Mouse (Mus musculus): ENCODE data around the gene Rpusd1. TPM values are rescaled to one million over a fixed set of nuclear protein-coding genes. Genes with fewer than 3 reads are reported as not detected.
A peak's percentile ranks its signal among the peaks of the same experiment; 100 is the strongest.

The Rpusd1 gene
- total and polyA plus RNA-seq, 2 experiments from 2014 or later: 6.5 to 30.0 TPM

DNA sequence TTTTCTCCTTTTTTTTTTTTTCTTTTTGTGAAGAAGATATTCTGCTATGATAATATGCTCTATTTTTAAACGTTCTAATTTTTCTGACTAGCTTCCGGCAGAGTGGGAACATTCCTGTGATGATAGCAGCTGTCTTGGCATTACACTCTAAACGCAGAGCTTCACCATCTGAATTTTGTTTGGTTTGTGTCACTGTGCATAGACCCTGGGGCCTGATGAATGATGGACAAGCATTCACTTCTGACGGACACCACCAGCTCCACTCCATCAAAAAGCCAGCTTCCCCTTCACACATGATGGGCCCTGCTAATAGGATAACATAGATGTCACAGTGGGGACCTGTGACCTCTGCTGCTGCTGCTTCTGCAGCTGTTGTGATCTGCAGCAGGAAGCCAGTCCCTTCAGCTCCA is 34.1 kb downstream of the Rpusd1 start:
- H3K36me3 ChIP-seq (ENCODE audit: insufficient read depth): no peaks in the 10 kb centered on the region
- TF ChIP-seq CTCF (IDR thresholded peaks at IDR 0.05; ENCODE audit: low read depth): no peak
- no peak overlapping the region for H3K4me3 ChIP-seq (ENCODE audit: low read depth, low read length)
- WGBS: 54% methylated on average over 4 of the region's 4 CpGs
- peak; percentile 43 for ATAC-seq
- no peak overlapping the region for H3K4me2 ChIP-seq (ENCODE audit: low read depth)
- no peaks in the 10 kb centered on the region for H3K9me3 ChIP-seq (ENCODE audit: low read length)
- H3K27me3 ChIP-seq (ENCODE audit: insufficient read depth, low read length): no peaks in the 10 kb centered on the region
- peak overlapping the region; percentile 57; the same call in 1 of the 2 replicates for H3K27ac ChIP-seq (ENCODE audit: low read depth, low read length)
- no peak overlapping the region for H3K9ac ChIP-seq
- H3K4me1 ChIP-seq (ENCODE audit: insufficient read depth): no peaks in the 10 kb centered on the region
- no peak for DNase-seq

DNA sequence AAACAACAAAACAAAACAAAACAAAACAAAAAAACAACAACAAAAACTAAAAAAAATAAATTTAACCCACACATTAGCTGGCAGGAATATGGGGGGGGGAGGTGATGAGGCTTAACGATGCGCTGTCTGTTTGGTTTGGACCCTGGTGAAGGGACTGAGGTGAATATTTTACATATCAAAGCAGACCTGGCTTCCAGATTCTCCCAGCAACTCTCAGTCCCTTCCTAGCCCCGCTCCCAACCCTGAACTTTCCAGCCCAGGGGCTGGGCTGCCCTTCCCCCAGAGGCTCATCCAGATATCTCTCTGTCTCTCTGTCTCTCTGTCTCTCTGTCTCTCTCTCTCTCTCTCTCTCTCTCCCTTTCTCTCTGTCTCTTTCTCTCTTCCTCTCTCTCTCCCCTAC is 35.1 kb downstream of the Rpusd1 start:
- Histone ChIP-seq H3K9ac (no peak overlapping the region), H3K4me1 (ENCODE audit: insufficient read depth) (no peaks in the 10 kb centered on the region), H3K4me2 (ENCODE audit: low read depth) (no peak overlapping the region), H3K9me3 (ENCODE audit: low read length) (no peaks in the 10 kb centered on the region), H3K4me3 (ENCODE audit: low read depth, low read length) (no peak overlapping the region), H3K27me3 (ENCODE audit: insufficient read depth, low read length) (no peaks in the 10 kb centered on the region), H3K27ac (ENCODE audit: low read depth, low read length) (no peak overlapping the region), H3K36me3 (ENCODE audit: insufficient read depth) (no peaks in the 10 kb centered on the region)
- DNase-seq (no peak), ATAC-seq (no peak)
- no peak for TF ChIP-seq CTCF (IDR thresholded peaks at IDR 0.05; ENCODE audit: low read depth)
- 39% methylated on average over 3 of the region's 3 CpGs for WGBS

DNA sequence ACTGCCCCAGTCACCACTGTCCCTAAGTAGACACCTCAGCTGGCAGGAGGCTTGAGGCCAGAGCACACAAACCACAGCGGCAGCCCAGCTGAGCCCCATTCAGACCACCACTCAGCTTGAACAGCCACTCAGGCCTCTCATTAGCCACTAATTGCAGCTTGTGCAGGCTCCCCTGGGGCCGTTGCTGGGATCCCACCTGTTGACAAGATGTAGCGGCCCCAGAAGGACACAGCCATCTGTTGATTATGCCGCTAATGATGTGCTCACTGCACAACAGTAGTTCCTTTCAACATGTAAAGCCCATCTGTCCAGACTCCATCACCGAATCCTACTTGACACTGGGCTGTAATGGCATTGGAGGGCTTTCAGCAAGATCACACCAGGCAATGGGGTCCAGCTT is 38.4 kb downstream of the Rpusd1 start:
- no peaks in the 10 kb centered on the region for H3K9me3 ChIP-seq (ENCODE audit: low read length)
- H3K4me3 ChIP-seq (ENCODE audit: low read depth, low read length): no peak overlapping the region
- no peak overlapping the region for H3K9ac ChIP-seq
- no peak for TF ChIP-seq CTCF (IDR thresholded peaks at IDR 0.05; ENCODE audit: low read depth)
- H3K27me3 ChIP-seq (ENCODE audit: insufficient read depth, low read length): no peaks in the 10 kb centered on the region
- DNase-seq: no peak
- H3K36me3 ChIP-seq (ENCODE audit: insufficient read depth): no peaks in the 10 kb centered on the region
- H3K4me2 ChIP-seq (ENCODE audit: low read depth): no peak overlapping the region
- peak; percentile 43; the same call in 1 of the 2 replicates for ATAC-seq
- H3K27ac ChIP-seq (ENCODE audit: low read depth, low read length): no peak overlapping the region
- H3K4me1 ChIP-seq (ENCODE audit: insufficient read depth): no peaks in the 10 kb centered on the region
- WGBS: 13% methylated on average over 5 of the region's 5 CpGs

DNA sequence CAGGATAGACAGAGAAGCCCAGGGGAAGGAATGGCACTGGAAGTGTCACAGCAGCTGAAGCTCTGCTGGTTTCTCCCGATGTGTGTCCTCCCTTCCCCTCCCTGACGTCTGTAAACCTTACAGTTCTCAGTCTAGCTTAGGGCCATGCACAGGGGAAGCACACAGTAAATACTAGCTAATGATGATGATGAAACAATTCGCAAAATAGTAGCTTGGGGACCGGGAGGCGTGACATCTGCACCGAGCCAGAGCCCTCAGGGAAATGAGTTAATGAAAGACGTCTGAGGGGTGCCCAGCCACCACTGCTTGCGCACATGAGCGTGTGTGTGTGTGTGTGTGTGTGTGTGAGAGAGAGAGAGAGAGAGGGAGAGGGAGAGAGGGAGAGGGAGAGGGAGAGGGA is 41.9 kb downstream of the Rpusd1 start:
- no peak for ATAC-seq
- 56% methylated on average over 9 of the region's 9 CpGs for WGBS
- H3K9ac ChIP-seq: no peak overlapping the region

DNA sequence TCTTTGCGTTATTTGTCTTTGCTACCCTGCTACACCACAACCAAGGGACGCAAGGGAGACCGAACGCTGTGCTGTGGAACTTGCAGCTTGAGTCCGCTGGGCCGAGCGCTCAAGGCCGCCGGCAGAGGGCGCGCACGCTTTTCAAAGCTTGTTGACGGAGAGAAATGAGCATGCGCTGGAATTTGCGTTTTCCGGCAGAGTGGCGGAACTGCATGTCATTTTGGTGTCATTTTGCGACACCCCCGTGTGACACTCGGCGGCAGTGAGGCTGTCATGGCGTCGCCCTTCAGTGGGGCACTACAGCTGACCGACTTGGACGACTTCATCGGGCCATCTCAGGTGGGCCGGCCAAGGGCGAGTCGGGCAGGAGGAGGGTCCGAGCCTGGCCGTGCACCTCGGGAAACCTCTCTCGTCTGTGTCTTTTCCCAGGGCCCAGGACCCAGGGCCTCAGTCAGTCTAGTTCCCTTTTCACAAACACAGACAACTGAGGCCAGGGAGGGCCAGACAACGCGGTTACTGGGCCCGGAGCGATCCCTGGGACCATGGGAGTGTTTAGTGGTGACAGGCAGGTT is 46.2 kb downstream of the Rpusd1 start, which contains the start of gene Narfl:
TSS of gene Narfl (plus strand) at position 228 of the 572 bp plus-strand sequence.
- DNase-seq (peak; percentile 98), ATAC-seq (peak; percentile 93)
- Histone ChIP-seq H3K4me1 (ENCODE audit: insufficient read depth) (peaks cover 5% of the 10 kb centered on the region), H3K27me3 (ENCODE audit: insufficient read depth, low read length) (no peaks in the 10 kb centered on the region), H3K36me3 (ENCODE audit: insufficient read depth) (peaks cover 4% of the 10 kb centered on the region; the same call in 1 of the 2 replicates), H3K4me2 (ENCODE audit: low read depth) (peak within 1 kb of the TSS; percentile 84), H3K9ac (peak within 1 kb of the TSS; percentile 76), H3K4me3 (ENCODE audit: low read depth, low read length) (peak within 1 kb of the TSS; percentile 69), H3K27ac (ENCODE audit: low read depth, low read length) (no peak within 1 kb of the TSS), H3K9me3 (ENCODE audit: low read length) (no peaks in the 10 kb centered on the region)
- 2% methylated on average over 37 of the region's 37 CpGs for WGBS
- peak; percentile 99 for TF ChIP-seq CTCF (IDR thresholded peaks at IDR 0.05; ENCODE audit: low read depth)

More for the DNA sequence above, 41.9 kb downstream of the Rpusd1 start:
- Histone ChIP-seq H3K9me3 (ENCODE audit: low read length) (no peaks in the 10 kb centered on the region), H3K4me3 (ENCODE audit: low read depth, low read length) (no peak overlapping the region), H3K27ac (ENCODE audit: low read depth, low read length) (no peak overlapping the region), H3K36me3 (ENCODE audit: insufficient read depth) (no peaks in the 10 kb centered on the region), H3K4me1 (ENCODE audit: insufficient read depth) (peaks cover 3% of the 10 kb centered on the region), H3K4me2 (ENCODE audit: low read depth) (no peak overlapping the region), H3K27me3 (ENCODE audit: insufficient read depth, low read length) (no peaks in the 10 kb centered on the region)
- TF ChIP-seq CTCF (IDR thresholded peaks at IDR 0.05; ENCODE audit: low read depth): no peak
- no peak for DNase-seq

DNA sequence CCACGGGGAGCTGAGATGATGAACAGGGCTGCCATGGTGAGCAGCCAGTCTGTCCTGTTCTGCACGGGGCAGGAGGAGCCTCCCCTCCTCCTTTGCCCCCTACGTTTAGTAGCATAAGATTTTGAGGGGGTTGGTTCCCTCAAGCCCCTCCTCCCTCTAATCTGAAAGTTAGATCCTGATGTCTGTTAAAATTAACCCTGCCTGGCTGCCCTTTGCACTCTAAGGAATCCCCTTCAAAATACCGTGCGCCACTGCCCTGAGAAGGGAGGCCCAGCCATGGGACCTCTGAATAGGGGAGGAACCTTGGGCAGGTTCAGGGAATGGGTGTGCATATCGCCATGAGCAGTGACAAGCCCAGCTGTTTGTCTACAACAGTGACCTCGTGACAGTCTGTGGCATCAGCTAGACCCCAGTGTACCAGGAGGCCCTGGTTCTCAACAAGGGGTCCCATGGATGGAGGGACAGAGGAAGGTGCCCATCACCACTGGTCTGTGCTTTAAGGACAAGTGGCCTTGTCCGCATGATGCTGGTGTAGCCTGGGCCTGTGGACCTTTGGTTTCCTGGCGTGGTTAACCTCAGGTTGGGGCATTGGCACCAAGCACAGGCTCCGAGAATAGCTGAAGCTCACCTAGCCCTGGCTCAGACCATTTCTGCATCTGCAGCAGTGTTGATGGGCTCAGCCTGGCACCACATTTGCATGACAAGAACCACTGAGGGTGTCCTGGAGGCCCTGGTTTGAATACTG is 48.0 kb downstream of the Rpusd1 start:
- DNase-seq: no peak
- H3K27ac ChIP-seq (ENCODE audit: low read depth, low read length): no peak overlapping the region
- H3K36me3 ChIP-seq (ENCODE audit: insufficient read depth): peaks cover 15% of the 10 kb centered on the region
- peaks cover 5% of the 10 kb centered on the region for H3K4me1 ChIP-seq (ENCODE audit: insufficient read depth)
- H3K27me3 ChIP-seq (ENCODE audit: insufficient read depth, low read length): no peaks in the 10 kb centered on the region
- no peak overlapping the region for H3K4me3 ChIP-seq (ENCODE audit: low read depth, low read length)
- 85% methylated on average over 10 of the region's 10 CpGs for WGBS
- no peak overlapping the region for H3K9ac ChIP-seq
- TF ChIP-seq CTCF (IDR thresholded peaks at IDR 0.05; ENCODE audit: low read depth): no peak
- H3K4me2 ChIP-seq (ENCODE audit: low read depth): no peak overlapping the region
- H3K9me3 ChIP-seq (ENCODE audit: low read length): no peaks in the 10 kb centered on the region
- no peak for ATAC-seq

DNA sequence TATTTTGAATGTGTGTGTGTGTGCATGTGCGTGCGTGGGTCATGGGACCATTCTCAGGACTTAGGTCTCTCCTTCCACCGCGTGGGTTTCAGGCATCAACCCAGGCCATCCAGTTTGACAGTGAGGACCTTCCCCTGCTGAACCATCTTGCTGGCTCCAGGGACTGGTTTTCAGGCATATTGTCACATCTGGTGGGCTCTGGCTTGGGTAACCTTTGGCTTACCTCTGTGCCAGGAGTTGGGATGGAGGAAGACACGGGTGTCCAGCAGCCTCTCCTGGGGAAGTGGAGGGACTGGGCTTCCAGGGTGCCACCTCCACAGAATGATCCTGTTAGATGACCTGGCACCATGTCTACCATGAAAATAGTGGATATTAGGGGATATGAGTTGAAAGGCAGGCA is 50.5 kb downstream of the Rpusd1 start:
- no peak for TF ChIP-seq CTCF (IDR thresholded peaks at IDR 0.05; ENCODE audit: low read depth)
- no peak for DNase-seq
- H3K27me3 ChIP-seq (ENCODE audit: insufficient read depth, low read length): no peaks in the 10 kb centered on the region
- no peak overlapping the region for H3K4me2 ChIP-seq (ENCODE audit: low read depth)
- H3K27ac ChIP-seq (ENCODE audit: low read depth, low read length): no peak overlapping the region
- WGBS: 96% methylated on average over 5 of the region's 5 CpGs
- no peak overlapping the region for H3K9ac ChIP-seq
- H3K9me3 ChIP-seq (ENCODE audit: low read length): no peaks in the 10 kb centered on the region
- no peak for ATAC-seq
- no peak overlapping the region for H3K4me3 ChIP-seq (ENCODE audit: low read depth, low read length)
- peaks cover 36% of the 10 kb centered on the region for H3K36me3 ChIP-seq (ENCODE audit: insufficient read depth)
- peaks cover 5% of the 10 kb centered on the region for H3K4me1 ChIP-seq (ENCODE audit: insufficient read depth)

Small RNAs within 50 kb of the gene (microRNA-seq; reads per million reads assigned to microRNA genes)
- 0 reads per million in 2 experiments for gene Gm25083
- 0 to 0.24 reads per million in 2 experiments for gene Mir6966

Other genes starting within 250 kb of the Rpusd1 start
- 1.0 and 2.0 TPM in 2 replicates for gene Sstr5, start 230.4 kb upstream of the Rpusd1 start, total RNA-seq (2014; rRNA removed)
- 0.64 and 0.94 TPM in 2 replicates for gene Sstr5, start 230.4 kb upstream of the Rpusd1 start, polyA plus RNA-seq (2015; fragmentation: Nextera tagmentation; extraction: Ambion mirVana)
- gene Sox8, start 157.0 kb upstream of the Rpusd1 start, total RNA-seq (2014; rRNA removed): 26.6 and 27.4 TPM in 2 replicates
- gene Sox8, start 157.0 kb upstream of the Rpusd1 start, polyA plus RNA-seq (2015; fragmentation: Nextera tagmentation; extraction: Ambion mirVana): 20.8 and 22.6 TPM in 2 replicates
- 21.5 and 28.1 TPM in 2 replicates for gene Lmf1, start 148.6 kb upstream of the Rpusd1 start, total RNA-seq (2014; rRNA removed)
- gene Lmf1, start 148.6 kb upstream of the Rpusd1 start, polyA plus RNA-seq (2015; fragmentation: Nextera tagmentation; extraction: Ambion mirVana): 13.9 and 17.8 TPM in 2 replicates
- 8.2 and 23.2 TPM in 2 replicates for gene Gng13, start 10.5 kb upstream of the Rpusd1 start, total RNA-seq (2014; rRNA removed)
- 17.0 and 24.5 TPM in 2 replicates for gene Gng13, start 10.5 kb upstream of the Rpusd1 start, polyA plus RNA-seq (2015; fragmentation: Nextera tagmentation; extraction: Ambion mirVana)
- 2.2 and 3.7 TPM in 2 replicates for gene Chtf18, start 251 bp upstream of the Rpusd1 start, total RNA-seq (2014; rRNA removed)
- gene Chtf18, start 251 bp upstream of the Rpusd1 start, polyA plus RNA-seq (2015; fragmentation: Nextera tagmentation; extraction: Ambion mirVana): 2.3 and 3.3 TPM in 2 replicates
- 0.10 TPM in 1 of 2 replicates, not detected in the other for gene Mslnl, start 8.4 kb downstream of the Rpusd1 start, total RNA-seq (2014; rRNA removed)
- not detected in 2 replicates for gene Mslnl, start 8.4 kb downstream of the Rpusd1 start, polyA plus RNA-seq (2015; fragmentation: Nextera tagmentation; extraction: Ambion mirVana)
- 2.1 and 4.0 TPM in 2 replicates for gene Msln, start 26.7 kb downstream of the Rpusd1 start, total RNA-seq (2014; rRNA removed)
- 0.97 and 1.3 TPM in 2 replicates for gene Msln, start 26.7 kb downstream of the Rpusd1 start, polyA plus RNA-seq (2015; fragmentation: Nextera tagmentation; extraction: Ambion mirVana)
- 31.0 and 35.0 TPM in 2 replicates for gene Narfl, start 46.1 kb downstream of the Rpusd1 start, total RNA-seq (2014; rRNA removed)
- gene Narfl, start 46.1 kb downstream of the Rpusd1 start, polyA plus RNA-seq (2015; fragmentation: Nextera tagmentation; extraction: Ambion mirVana): 30.4 and 30.8 TPM in 2 replicates
- gene Haghl, start 58.0 kb downstream of the Rpusd1 start, total RNA-seq (2014; rRNA removed): 118 and 141 TPM in 2 replicates
- 139 and 154 TPM in 2 replicates for gene Haghl, start 58.0 kb downstream of the Rpusd1 start, polyA plus RNA-seq (2015; fragmentation: Nextera tagmentation; extraction: Ambion mirVana)
- 0.31 TPM in 1 of 2 replicates, not detected in the other for gene Ccdc78, start 58.9 kb downstream of the Rpusd1 start, total RNA-seq (2014; rRNA removed)
- gene Ccdc78, start 58.9 kb downstream of the Rpusd1 start, polyA plus RNA-seq (2015; fragmentation: Nextera tagmentation; extraction: Ambion mirVana): 0.36 and 0.45 TPM in 2 replicates
- gene Fam173a, start 65.2 kb downstream of the Rpusd1 start, total RNA-seq (2014; rRNA removed): 82.5 and 84.2 TPM in 2 replicates
- gene Fam173a, start 65.2 kb downstream of the Rpusd1 start, polyA plus RNA-seq (2015; fragmentation: Nextera tagmentation; extraction: Ambion mirVana): 76.0 and 78.3 TPM in 2 replicates
- gene AC134908.4, start 68.0 kb downstream of the Rpusd1 start, total RNA-seq (2014; rRNA removed): 0.31 TPM in 1 of 2 replicates, not detected in the other
- 1.1 TPM in 1 of 2 replicates, not detected in the other for gene AC134908.4, start 68.0 kb downstream of the Rpusd1 start, polyA plus RNA-seq (2015; fragmentation: Nextera tagmentation; extraction: Ambion mirVana)
- 136 and 148 TPM in 2 replicates for gene Metrn, start 69.5 kb downstream of the Rpusd1 start, total RNA-seq (2014; rRNA removed)
- gene Metrn, start 69.5 kb downstream of the Rpusd1 start, polyA plus RNA-seq (2015; fragmentation: Nextera tagmentation; extraction: Ambion mirVana): 56.9 and 59.3 TPM in 2 replicates
- gene Fbxl16, start 81.4 kb downstream of the Rpusd1 start, total RNA-seq (2014; rRNA removed): 97.6 and 133 TPM in 2 replicates
- 27.1 and 58.7 TPM in 2 replicates for gene Fbxl16, start 81.4 kb downstream of the Rpusd1 start, polyA plus RNA-seq (2015; fragmentation: Nextera tagmentation; extraction: Ambion mirVana)
- 36.5 and 37.5 TPM in 2 replicates for gene Wdr24, start 96.0 kb downstream of the Rpusd1 start, total RNA-seq (2014; rRNA removed)
- gene Wdr24, start 96.0 kb downstream of the Rpusd1 start, polyA plus RNA-seq (2015; fragmentation: Nextera tagmentation; extraction: Ambion mirVana): 23.2 and 24.5 TPM in 2 replicates
- 44.3 and 52.2 TPM in 2 replicates for gene Jmjd8, start 101.2 kb downstream of the Rpusd1 start, total RNA-seq (2014; rRNA removed)
- gene Jmjd8, start 101.2 kb downstream of the Rpusd1 start, polyA plus RNA-seq (2015; fragmentation: Nextera tagmentation; extraction: Ambion mirVana): 46.7 and 49.5 TPM in 2 replicates
- 237 and 238 TPM in 2 replicates for gene Stub1, start 105.7 kb downstream of the Rpusd1 start, total RNA-seq (2014; rRNA removed)
- gene Stub1, start 105.7 kb downstream of the Rpusd1 start, polyA plus RNA-seq (2015; fragmentation: Nextera tagmentation; extraction: Ambion mirVana): 314 and 324 TPM in 2 replicates
- 85.4 and 90.7 TPM in 2 replicates for gene Rhbdl1, start 109.6 kb downstream of the Rpusd1 start, total RNA-seq (2014; rRNA removed)
- 77.6 and 83.3 TPM in 2 replicates for gene Rhbdl1, start 109.6 kb downstream of the Rpusd1 start, polyA plus RNA-seq (2015; fragmentation: Nextera tagmentation; extraction: Ambion mirVana)
- gene Gm20683, start 114.1 kb downstream of the Rpusd1 start, total RNA-seq (2014; rRNA removed): 23.2 and 23.8 TPM in 2 replicates
- 9.2 and 12.3 TPM in 2 replicates for gene Gm20683, start 114.1 kb downstream of the Rpusd1 start, polyA plus RNA-seq (2015; fragmentation: Nextera tagmentation; extraction: Ambion mirVana)
- 35.4 and 53.1 TPM in 2 replicates for gene Rhot2, start 117.2 kb downstream of the Rpusd1 start, total RNA-seq (2014; rRNA removed)
- 8.1 and 11.3 TPM in 2 replicates for gene Rhot2, start 117.2 kb downstream of the Rpusd1 start, polyA plus RNA-seq (2015; fragmentation: Nextera tagmentation; extraction: Ambion mirVana)
- gene Wdr90, start 133.8 kb downstream of the Rpusd1 start, total RNA-seq (2014; rRNA removed): 29.8 and 40.2 TPM in 2 replicates
- 8.0 and 13.2 TPM in 2 replicates for gene Wdr90, start 133.8 kb downstream of the Rpusd1 start, polyA plus RNA-seq (2015; fragmentation: Nextera tagmentation; extraction: Ambion mirVana)
- gene Mcrip2, start 141.1 kb downstream of the Rpusd1 start, total RNA-seq (2014; rRNA removed): 10.3 and 16.5 TPM in 2 replicates
- gene Mcrip2, start 141.1 kb downstream of the Rpusd1 start, polyA plus RNA-seq (2015; fragmentation: Nextera tagmentation; extraction: Ambion mirVana): 32.5 and 37.1 TPM in 2 replicates
- gene Mettl26, start 147.4 kb downstream of the Rpusd1 start, total RNA-seq (2014; rRNA removed): 37.0 and 41.7 TPM in 2 replicates
- 43.1 and 62.2 TPM in 2 replicates for gene Mettl26, start 147.4 kb downstream of the Rpusd1 start, polyA plus RNA-seq (2015; fragmentation: Nextera tagmentation; extraction: Ambion mirVana)
- gene Wfikkn1, start 153.2 kb downstream of the Rpusd1 start, total RNA-seq (2014; rRNA removed): 0.23 and 1.5 TPM in 2 replicates
- gene Wfikkn1, start 153.2 kb downstream of the Rpusd1 start, polyA plus RNA-seq (2015; fragmentation: Nextera tagmentation; extraction: Ambion mirVana): 0.28 and 0.29 TPM in 2 replicates
- gene Rab40c, start 192.1 kb downstream of the Rpusd1 start, total RNA-seq (2014; rRNA removed): 30.9 and 31.4 TPM in 2 replicates
- 40.3 and 46.1 TPM in 2 replicates for gene Rab40c, start 192.1 kb downstream of the Rpusd1 start, polyA plus RNA-seq (2015; fragmentation: Nextera tagmentation; extraction: Ambion mirVana)
- gene Pigq, start 217.3 kb downstream of the Rpusd1 start, total RNA-seq (2014; rRNA removed): 42.2 and 50.6 TPM in 2 replicates
- 58.1 and 63.7 TPM in 2 replicates for gene Pigq, start 217.3 kb downstream of the Rpusd1 start, polyA plus RNA-seq (2015; fragmentation: Nextera tagmentation; extraction: Ambion mirVana)
- not detected in 2 replicates for gene Nhlrc4, start 217.3 kb downstream of the Rpusd1 start, total RNA-seq (2014; rRNA removed)
- gene Nhlrc4, start 217.3 kb downstream of the Rpusd1 start, polyA plus RNA-seq (2015; fragmentation: Nextera tagmentation; extraction: Ambion mirVana): 0.44 TPM in 1 of 2 replicates, not detected in the other
- 0.10 TPM in 1 of 2 replicates, not detected in the other for gene A930017K11Rik, start 224.9 kb downstream of the Rpusd1 start, total RNA-seq (2014; rRNA removed)
- gene A930017K11Rik, start 224.9 kb downstream of the Rpusd1 start, polyA plus RNA-seq (2015; fragmentation: Nextera tagmentation; extraction: Ambion mirVana): 0.07 TPM in 1 of 2 replicates, not detected in the other